Mouse (Mus musculus): ENCODE measurements around the gene Zfyve9. TPM values are rescaled to one million over a fixed set of nuclear protein-coding genes. Genes with fewer than 3 reads are reported as not detected.

Zfyve9 gene
- total RNA-seq, 2 experiments from 2014 or later = 55.2 to 55.3 TPM

DNA sequence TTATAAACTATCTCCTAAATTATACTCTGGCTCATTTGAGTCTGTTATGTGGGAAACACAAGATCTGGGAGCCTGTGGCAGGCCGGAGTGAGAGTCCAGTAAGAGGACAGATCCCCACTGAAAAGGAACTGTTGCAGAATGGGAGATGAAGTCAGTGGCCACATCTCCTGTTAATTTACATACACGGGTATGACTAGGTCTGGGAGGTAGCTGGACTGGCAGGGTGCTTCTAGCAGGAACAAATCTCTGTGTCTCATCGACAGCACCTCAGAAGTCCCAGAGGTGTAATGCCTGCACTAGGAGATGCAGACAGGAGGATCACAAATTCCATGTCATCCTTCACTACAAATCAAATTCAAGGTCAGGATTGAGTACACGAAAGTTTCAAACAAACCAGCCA lies 162.0 kb downstream of the Zfyve9 start:
- no peak for DNase-seq (ENCODE audit: low spot score in 2 of 2)

DNA sequence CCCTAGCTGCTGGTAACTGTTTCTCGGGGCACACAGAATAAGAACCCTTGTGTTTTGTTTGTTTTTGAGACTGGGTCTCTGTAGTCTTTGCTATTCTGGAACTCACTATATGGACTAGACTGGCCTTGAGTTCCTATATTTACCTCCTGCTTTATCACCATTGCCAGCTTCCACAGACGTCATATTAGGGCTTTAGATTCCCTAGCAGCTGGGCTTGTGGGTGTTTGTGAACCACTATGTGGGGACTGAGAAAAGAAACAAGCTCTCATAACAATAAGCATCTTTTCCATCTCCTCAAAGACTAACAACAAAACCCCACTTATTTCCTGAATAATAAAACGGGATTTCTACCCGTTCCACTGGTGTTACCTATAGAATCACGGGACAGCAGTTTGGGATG lies 169.7 kb downstream of the Zfyve9 start:
- DNase-seq (ENCODE audit: low spot score in 2 of 2) = no peak

DNA sequence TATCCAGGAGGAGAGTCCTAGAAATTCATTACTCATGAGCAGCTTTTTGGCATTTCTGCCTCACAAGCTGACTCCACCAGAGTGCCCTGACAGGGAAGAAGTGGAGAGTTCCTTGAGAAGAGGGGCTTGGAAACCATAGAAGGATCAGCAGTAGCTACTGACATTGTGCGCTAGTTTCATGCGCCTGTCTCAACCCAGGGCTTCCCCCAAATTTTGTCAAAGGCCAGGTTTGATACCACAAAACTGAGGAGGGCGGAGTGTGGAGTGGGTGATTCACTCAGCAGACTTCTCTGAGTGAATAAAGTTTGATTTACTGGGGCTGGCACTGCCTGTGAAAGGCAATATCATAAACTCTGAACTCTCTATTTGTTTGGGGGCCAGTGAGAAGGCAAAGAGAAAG lies 171.9 kb downstream of the Zfyve9 start:
- no peak for DNase-seq (ENCODE audit: low spot score in 2 of 2)

DNA sequence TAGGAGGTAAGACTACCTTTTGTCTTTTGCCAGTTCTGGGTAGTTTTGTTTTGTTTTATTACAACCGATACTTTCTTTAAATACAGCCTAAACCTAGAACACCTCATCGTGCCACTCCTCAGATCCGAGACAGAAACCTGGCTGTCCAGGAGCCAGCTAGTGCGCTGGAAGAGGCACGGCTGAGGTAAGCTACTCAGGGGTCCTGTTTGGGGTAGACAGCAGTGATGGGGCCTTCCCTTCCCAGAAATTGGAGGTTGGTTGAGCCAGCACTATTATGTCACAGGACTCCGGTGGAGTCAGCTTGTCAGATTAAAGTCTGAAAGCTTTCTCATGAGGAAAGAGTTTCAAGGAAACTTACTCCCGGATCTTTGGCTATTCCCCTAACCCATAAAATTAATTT lies 178.7 kb downstream of the Zfyve9 start:
- DNase-seq (ENCODE audit: low spot score in 2 of 2) = no peak

DNA sequence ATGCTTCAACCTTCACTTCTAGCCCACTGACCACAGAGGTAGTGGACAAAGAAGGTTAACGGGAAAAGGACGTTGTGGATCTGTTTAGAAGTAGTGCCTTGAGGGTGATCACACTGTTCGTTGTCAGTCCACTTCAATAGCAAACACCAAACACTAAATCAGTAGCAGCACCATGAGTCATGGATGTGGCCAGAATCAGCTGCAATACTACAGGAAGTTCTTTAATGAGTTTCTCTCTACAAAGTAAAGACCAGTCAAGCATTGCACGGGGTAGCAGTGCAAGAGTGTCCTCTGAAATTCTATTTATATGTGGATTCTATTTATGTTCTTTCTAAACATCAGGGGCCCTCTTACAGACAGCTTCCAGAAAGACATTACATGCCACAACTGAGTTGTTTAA lies 182.3 kb downstream of the Zfyve9 start:
- DNase-seq (ENCODE audit: low spot score in 2 of 2) = no peak

DNA sequence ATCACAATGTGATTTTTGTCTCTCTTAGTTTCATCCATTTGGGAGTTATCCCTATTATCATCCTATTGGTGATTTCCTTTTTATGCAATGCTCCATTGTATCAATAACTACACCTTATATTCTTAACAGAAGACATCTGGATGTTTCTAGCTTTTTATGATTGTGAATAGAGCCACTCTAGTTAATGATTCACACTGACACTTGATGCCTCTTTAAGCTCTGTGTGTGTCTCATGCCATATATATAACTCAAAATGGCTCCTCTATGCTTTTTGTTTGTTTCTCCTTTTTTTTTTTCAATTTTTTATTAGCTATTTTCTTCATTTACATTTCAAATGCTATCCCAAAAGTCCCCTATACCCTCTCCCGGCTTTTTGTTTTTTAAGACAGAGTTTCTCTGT lies 184.8 kb downstream of the Zfyve9 start:
- no peak for DNase-seq (ENCODE audit: low spot score in 2 of 2)

DNA sequence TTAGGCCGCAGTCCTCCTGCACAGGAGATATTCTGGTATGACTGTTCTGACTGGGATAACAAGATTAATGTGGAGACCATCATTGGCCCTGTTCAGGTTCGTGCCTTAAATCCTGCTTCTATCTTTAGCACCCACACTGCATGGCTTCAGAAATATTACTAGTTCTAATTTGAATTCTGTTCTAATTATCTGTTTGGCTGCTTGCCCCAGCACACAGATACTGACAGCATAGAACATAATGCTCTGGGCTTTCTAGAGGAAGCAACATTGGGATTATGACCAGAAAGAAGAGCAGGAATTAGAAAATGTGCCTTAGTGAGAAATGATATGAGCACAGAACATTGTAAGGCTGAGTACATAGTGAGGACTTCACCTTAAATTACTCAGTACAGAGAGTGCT lies 187.2 kb downstream of the Zfyve9 start:
- peak; percentile 28 to 69 for DNase-seq (ENCODE audit: low spot score in 2 of 2)

Other genes with a start within 250 kb of the Zfyve9 start
- 10 to 100 TPM; 25.7 to 27.7 TPM for gene Prpf38a, start 201.5 kb downstream of the Zfyve9 start, total RNA-seq (2021)
- gene Orc1, start 201.4 kb downstream of the Zfyve9 start, total RNA-seq (2021) = under 1 TPM in 1 of 2 experiments, not detected in 1; 0.13 TPM
- gene Cc2d1b, start 160.9 kb downstream of the Zfyve9 start, total RNA-seq (2021) = 10 to 100 TPM; 26.5 to 26.9 TPM
- 1 to 10 TPM; 1.2 TPM for gene 3110021N24Rik, start 61.1 kb downstream of the Zfyve9 start, total RNA-seq (2021)
- 10 to 100 TPM; 80.9 to 83.5 TPM for gene Btf3l4, start 52.8 kb upstream of the Zfyve9 start, total RNA-seq (2021)
- 10 to 100 TPM; 33.5 to 35.5 TPM for gene Txndc12, start 53.8 kb upstream of the Zfyve9 start, total RNA-seq (2021)
- 10 to 100 TPM; 19.5 to 20.2 TPM for gene Kti12, start 67.0 kb upstream of the Zfyve9 start, total RNA-seq (2021)
- not detected for gene A730015C16Rik, start 67.8 kb upstream of the Zfyve9 start, total RNA-seq (2021)
- 10 to 100 TPM; 54.8 to 58.8 TPM for gene Rab3b, start 98.3 kb upstream of the Zfyve9 start, total RNA-seq (2021)
- gene Nrd1, start 219.9 kb upstream of the Zfyve9 start, total RNA-seq (2021) = 100 to 1,000 TPM; 112 to 118 TPM